Mouse (Mus musculus): ENCODE measurements around the gene Cpeb4.
"Not testable (repeated sequence)": the region's sequence is repeated elsewhere in the genome, so short reads cannot be mapped to it uniquely, and the experiment has no call there.

The Cpeb4 gene

DNA sequence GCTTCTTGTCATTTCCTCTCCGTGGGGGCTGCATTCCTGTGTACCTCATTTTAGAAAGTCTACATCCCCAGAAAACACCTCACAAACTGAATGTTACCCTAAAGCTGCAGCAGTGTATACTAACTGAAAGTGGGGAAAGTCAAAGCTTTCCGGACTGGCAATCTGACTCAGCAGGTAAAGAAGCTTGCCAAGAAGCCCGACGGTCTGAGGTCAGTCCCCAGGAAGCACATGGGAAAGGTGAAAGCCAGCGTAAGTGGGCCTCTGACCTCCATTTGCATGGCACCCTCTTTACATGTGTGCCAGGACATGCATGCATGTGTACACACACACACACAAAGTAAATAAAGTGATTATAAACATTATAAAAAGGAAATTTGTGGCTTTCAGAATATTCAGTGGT, 103.7 kb downstream of the Cpeb4 start:
- DNase-seq (ENCODE audit: low spot score): no peak

GRCm38 (mm10) chr11:31976137-31976536, 104.1 kb downstream of the Cpeb4 start:
- DNase-seq (ENCODE audit: low spot score): no peak

DNA sequence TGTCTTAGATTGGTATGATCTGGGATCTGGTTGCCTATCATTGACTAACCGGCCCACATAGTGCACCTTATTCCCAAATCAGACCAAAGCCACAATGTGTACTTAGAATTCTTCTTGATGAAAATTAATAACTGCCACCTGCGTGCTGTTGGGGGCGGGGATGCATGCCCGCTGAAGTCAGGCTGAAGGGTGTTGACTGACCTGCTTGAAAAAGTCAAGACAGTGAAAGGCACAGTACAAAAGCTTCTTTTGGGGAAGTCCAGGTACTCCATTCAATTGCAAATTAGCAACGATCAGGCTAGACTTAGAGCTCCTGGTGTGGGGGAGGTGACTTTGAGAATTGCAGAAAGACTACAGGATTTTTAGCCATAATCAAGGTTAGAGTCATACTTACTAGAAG, 108.1 kb downstream of the Cpeb4 start:
- DNase-seq (ENCODE audit: low spot score): not testable (repeated sequence)

DNA sequence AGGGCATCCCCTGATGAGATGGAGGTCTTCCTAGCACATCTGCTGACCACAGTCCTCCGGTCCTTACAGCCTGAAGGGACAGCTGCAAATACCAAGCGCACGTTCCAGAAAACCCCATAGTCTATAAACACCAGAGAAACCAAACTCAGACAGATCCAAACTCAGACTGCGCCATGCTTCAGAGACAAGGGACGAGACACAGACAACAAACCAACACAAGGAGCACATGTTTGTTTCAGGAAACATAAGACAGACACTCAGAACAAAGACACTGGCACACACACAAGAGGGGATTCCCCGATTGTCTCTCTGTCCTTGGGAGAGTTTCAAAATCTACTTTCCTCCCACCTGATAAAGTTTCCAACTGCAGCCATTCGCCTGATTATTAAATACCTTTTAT, 109.8 kb downstream of the Cpeb4 start:
- no peak for DNase-seq (ENCODE audit: low spot score)

DNA sequence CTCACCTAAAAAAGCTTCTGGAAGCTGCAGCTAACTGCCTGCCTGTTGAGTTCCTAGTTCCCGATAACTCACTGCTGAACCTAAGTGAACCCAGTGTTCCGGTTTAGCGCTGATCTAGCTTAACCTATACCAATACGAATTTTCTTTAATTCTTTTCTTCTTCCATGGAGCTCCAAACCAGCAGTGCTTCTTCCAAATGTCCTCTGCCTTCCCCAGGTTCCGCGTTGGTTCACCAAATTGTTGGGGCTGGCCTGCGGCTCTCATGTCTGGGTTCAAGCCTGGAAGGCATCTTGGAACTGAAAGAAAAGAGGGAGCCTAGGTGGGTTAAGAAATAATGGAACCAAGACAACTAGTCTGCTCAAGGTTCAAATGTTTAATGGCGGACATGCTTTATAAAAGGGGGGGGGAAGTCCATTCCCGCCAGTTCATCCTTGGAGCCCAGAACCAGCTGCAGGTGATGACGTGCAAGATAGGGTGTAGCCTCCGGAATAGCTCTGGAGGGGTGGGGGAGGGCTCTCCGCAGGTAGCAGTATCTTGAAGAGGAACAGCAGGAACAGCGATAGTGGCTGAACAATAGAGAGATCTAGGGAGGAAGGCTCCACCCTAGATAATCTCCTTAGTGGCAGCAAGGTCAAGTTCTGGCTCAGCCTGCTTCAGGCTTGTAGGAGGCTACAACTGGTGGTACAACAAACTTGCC, 110.4 kb downstream of the Cpeb4 start:
- DNase-seq (ENCODE audit: low spot score): not testable (repeated sequence)

GRCm38 (mm10) chr11:31983249-31983648, 111.2 kb downstream of the Cpeb4 start:
- no peak for DNase-seq (ENCODE audit: low spot score)

GRCm38 (mm10) chr11:31984786-31985185, 112.8 kb downstream of the Cpeb4 start:
- DNase-seq (ENCODE audit: low spot score): no peak
